Mouse (Mus musculus): Measurements from ENCODE around the gene Txnrd3. TPM values are rescaled to one million over a fixed set of nuclear protein-coding genes. Genes with fewer than 3 reads are reported as not detected.
A peak's percentile ranks its signal among the peaks of the same experiment; 100 is the strongest.

The Txnrd3 gene
- polyA plus RNA-seq, 1 experiment from 2014 or later, result 13.3 TPM

GRCm38 (mm10) chr6:89628045-89628785, 15.6 kb upstream of the Txnrd3 start:
- WGBS, result 76% methylated on average over 8 of the region's 8 CpGs
- Histone ChIP-seq H3K4me2 (replicated peaks) (no peak overlapping the region), H3K9me3 (no peaks in the 10 kb centered on the region), H3K27ac (no peak overlapping the region), H3K9ac (replicated peaks) (no peak overlapping the region), H3K4me1 (replicated peaks) (peaks cover 7% of the 10 kb centered on the region), H3K4me3 (replicated peaks) (no peak overlapping the region), H3K36me3 (no peaks in the 10 kb centered on the region), H3K27me3 (peaks cover 5% of the 10 kb centered on the region; the same call in 1 of the 2 replicates)
- no peak for ATAC-seq

GRCm38 (mm10) chr6:89631809-89632562, 11.8 kb upstream of the Txnrd3 start:
- no peak overlapping the region for H3K4me3 ChIP-seq (replicated peaks)
- peaks cover 14% of the 10 kb centered on the region for H3K4me1 ChIP-seq (replicated peaks)
- 0 out of 2 replicates have a peak overlapping the region, but pooled peaks have one; percentile 22 for H3K4me2 ChIP-seq (replicated peaks)
- H3K9me3 ChIP-seq, result no peaks in the 10 kb centered on the region
- H3K27me3 ChIP-seq, result peaks cover 5% of the 10 kb centered on the region; the same call in 1 of the 2 replicates
- no peaks in the 10 kb centered on the region for H3K36me3 ChIP-seq
- H3K27ac ChIP-seq, result 0 out of 2 replicates have a peak overlapping the region, but pooled peaks have one; percentile 33
- H3K9ac ChIP-seq (replicated peaks), result no peak overlapping the region
- peak; percentile 87 for ATAC-seq
- 11% methylated on average over 10 of the region's 10 CpGs for WGBS

- H3K27ac ChIP-seq, result peak overlapping the region; percentile 33; the same call in 1 of the 2 replicates
- WGBS, result 60% methylated on average over 7 of the region's 7 CpGs
These were observed 10.7 kb upstream of the Txnrd3 start for GRCm38 (mm10) chr6:89633115-89633514.

GRCm38 (mm10) chr6:89634400-89634799, 9.4 kb upstream of the Txnrd3 start:
- H3K27me3 ChIP-seq, result peaks cover 5% of the 10 kb centered on the region; the same call in 1 of the 2 replicates
- ATAC-seq, result no peak
- H3K4me3 ChIP-seq (replicated peaks), result no peak overlapping the region
- no peak overlapping the region for H3K9ac ChIP-seq (replicated peaks)
- no peaks in the 10 kb centered on the region for H3K9me3 ChIP-seq
- peaks cover 14% of the 10 kb centered on the region for H3K4me1 ChIP-seq (replicated peaks)
- 51% methylated on average over 8 of the region's 8 CpGs for WGBS
- no peak overlapping the region for H3K4me2 ChIP-seq (replicated peaks)
- H3K27ac ChIP-seq, result no peak overlapping the region
- no peaks in the 10 kb centered on the region for H3K36me3 ChIP-seq

More at GRCm38 (mm10) chr6:89633115-89633514, 10.7 kb upstream of the Txnrd3 start:
- ATAC-seq, result no peak
- no peaks in the 10 kb centered on the region for H3K9me3 ChIP-seq
- H3K27me3 ChIP-seq, result peaks cover 5% of the 10 kb centered on the region; the same call in 1 of the 2 replicates
- no peaks in the 10 kb centered on the region for H3K36me3 ChIP-seq
- no peak overlapping the region for H3K4me3 ChIP-seq (replicated peaks)
- no peak overlapping the region for H3K4me2 ChIP-seq (replicated peaks)
- peaks cover 14% of the 10 kb centered on the region for H3K4me1 ChIP-seq (replicated peaks)
- no peak overlapping the region for H3K9ac ChIP-seq (replicated peaks)

GRCm38 (mm10) chr6:89637977-89638376, 5.8 kb upstream of the Txnrd3 start:
- Histone ChIP-seq H3K27me3 (no peaks in the 10 kb centered on the region), H3K9ac (replicated peaks) (no peak overlapping the region), H3K27ac (no peak overlapping the region), H3K4me1 (replicated peaks) (0 out of 2 replicates have a peak, but pooled peaks cover 9% of the 10 kb centered on the region), H3K4me3 (replicated peaks) (no peak overlapping the region), H3K36me3 (no peaks in the 10 kb centered on the region), H3K4me2 (replicated peaks) (no peak overlapping the region), H3K9me3 (no peaks in the 10 kb centered on the region)
- 81% methylated on average over 4 of the region's 4 CpGs for WGBS
- no peak for ATAC-seq

- Histone ChIP-seq H3K4me3 (replicated peaks) (no peak overlapping the region), H3K36me3 (no peaks in the 10 kb centered on the region), H3K27ac (no peak overlapping the region), H3K4me1 (replicated peaks) (peaks cover 8% of the 10 kb centered on the region), H3K9ac (replicated peaks) (no peak overlapping the region), H3K27me3 (no peaks in the 10 kb centered on the region), H3K9me3 (no peaks in the 10 kb centered on the region), H3K4me2 (replicated peaks) (no peak overlapping the region)
- no peak for ATAC-seq
- WGBS, result 32% methylated on average over 2 of the region's 2 CpGs
These were observed 4.8 kb upstream of the Txnrd3 start for GRCm38 (mm10) chr6:89639025-89639424.

- ATAC-seq, result peak; percentile 93
- Histone ChIP-seq H3K4me2 (replicated peaks) (peak overlapping the region; percentile 82), H3K27me3 (no peaks in the 10 kb centered on the region), H3K27ac (peak overlapping the region; percentile 90), H3K36me3 (no peaks in the 10 kb centered on the region), H3K4me1 (replicated peaks) (peaks cover 6% of the 10 kb centered on the region), H3K9me3 (no peaks in the 10 kb centered on the region), H3K9ac (replicated peaks) (peak overlapping the region; percentile 75), H3K4me3 (replicated peaks) (peak overlapping the region; percentile 71)
- WGBS, result under 1% methylated on average over 41 of the region's 41 CpGs
These were observed 685 bp downstream of the Txnrd3 start for GRCm38 (mm10) chr6:89644271-89645075.

GRCm38 (mm10) chr6:89649897-89650296, 6.1 kb downstream of the Txnrd3 start:
- Histone ChIP-seq H3K4me1 (replicated peaks) (0 out of 2 replicates have a peak, but pooled peaks cover 3% of the 10 kb centered on the region), H3K27me3 (no peaks in the 10 kb centered on the region), H3K4me3 (replicated peaks) (no peak overlapping the region), H3K9ac (replicated peaks) (no peak overlapping the region), H3K27ac (no peak overlapping the region), H3K9me3 (no peaks in the 10 kb centered on the region), H3K4me2 (replicated peaks) (no peak overlapping the region), H3K36me3 (peaks cover 16% of the 10 kb centered on the region)
- 94% methylated on average over 8 of the region's 8 CpGs for WGBS
- no peak for ATAC-seq

GRCm38 (mm10) chr6:89651770-89652169, 8.0 kb downstream of the Txnrd3 start:
- no peak overlapping the region for H3K4me2 ChIP-seq (replicated peaks)
- H3K36me3 ChIP-seq, result peaks cover 27% of the 10 kb centered on the region
- no peaks in the 10 kb centered on the region for H3K4me1 ChIP-seq (replicated peaks)
- H3K9ac ChIP-seq (replicated peaks), result no peak overlapping the region
- H3K27ac ChIP-seq, result no peak overlapping the region
- H3K4me3 ChIP-seq (replicated peaks), result no peak overlapping the region
- H3K27me3 ChIP-seq, result no peaks in the 10 kb centered on the region
- no peaks in the 10 kb centered on the region for H3K9me3 ChIP-seq
- ATAC-seq, result no peak

- Histone ChIP-seq H3K27ac (no peak overlapping the region), H3K4me1 (replicated peaks) (no peaks in the 10 kb centered on the region), H3K9ac (replicated peaks) (no peak overlapping the region), H3K9me3 (no peaks in the 10 kb centered on the region), H3K36me3 (peaks cover 27% of the 10 kb centered on the region), H3K27me3 (no peaks in the 10 kb centered on the region), H3K4me3 (replicated peaks) (no peak overlapping the region), H3K4me2 (replicated peaks) (no peak overlapping the region)
- 93% methylated on average over 3 of the region's 3 CpGs for WGBS
- no peak for ATAC-seq
These were observed 11.2 kb downstream of the Txnrd3 start for GRCm38 (mm10) chr6:89655011-89655410.

GRCm38 (mm10) chr6:89658342-89658741, 14.6 kb downstream of the Txnrd3 start:
- no peak overlapping the region for H3K4me3 ChIP-seq (replicated peaks)
- H3K4me2 ChIP-seq (replicated peaks), result no peak overlapping the region
- peaks cover 40% of the 10 kb centered on the region for H3K36me3 ChIP-seq
- no peaks in the 10 kb centered on the region for H3K4me1 ChIP-seq (replicated peaks)
- H3K9ac ChIP-seq (replicated peaks), result no peak overlapping the region
- no peaks in the 10 kb centered on the region for H3K9me3 ChIP-seq
- WGBS, result 86% methylated on average over 3 of the region's 3 CpGs
- H3K27me3 ChIP-seq, result no peaks in the 10 kb centered on the region
- ATAC-seq, result no peak
- H3K27ac ChIP-seq, result no peak overlapping the region
